Mouse (Mus musculus) mouse trophoblast stem cell (cell line): ENCODE measurements at regions not wholly inside any gene's neighbourhood (a gene's known extent, or its start where the extent isn't known, plus 50 kb on each side); places are given as distances from the start of the nearest gene placed in this dataset.

ENCODE experiments used
- in situ Hi-C, 2 experiments: fragments of 300-500 bp; cut with MseI, MboI; formaldehyde crosslinking; loops; 2 replicates in 1 of 2; 3 replicates in 1 of 2; pipeline ENCODE4 v1.15.1; 2025

DNA sequence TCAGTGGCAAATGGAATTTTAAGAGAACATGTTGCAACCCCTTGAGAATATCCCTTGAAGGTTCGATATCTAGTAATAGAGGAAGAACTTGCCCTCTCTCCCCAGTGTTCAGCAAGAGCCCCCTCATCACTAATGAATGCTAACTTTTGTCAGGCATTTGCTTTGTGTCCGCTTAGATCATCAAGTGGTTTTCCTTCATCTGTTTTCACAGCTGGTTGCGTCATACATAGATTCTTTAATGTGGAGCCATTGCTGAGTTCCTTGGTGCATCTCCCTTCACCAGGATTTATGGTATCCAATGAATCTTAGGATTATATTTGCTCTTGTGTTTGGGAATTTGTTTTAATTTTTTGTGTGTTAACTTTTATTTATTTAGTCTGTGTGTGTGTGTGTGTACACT lies 124.2 kb upstream of the Twist2 start:
- in situ Hi-C loops = no loop called here

DNA sequence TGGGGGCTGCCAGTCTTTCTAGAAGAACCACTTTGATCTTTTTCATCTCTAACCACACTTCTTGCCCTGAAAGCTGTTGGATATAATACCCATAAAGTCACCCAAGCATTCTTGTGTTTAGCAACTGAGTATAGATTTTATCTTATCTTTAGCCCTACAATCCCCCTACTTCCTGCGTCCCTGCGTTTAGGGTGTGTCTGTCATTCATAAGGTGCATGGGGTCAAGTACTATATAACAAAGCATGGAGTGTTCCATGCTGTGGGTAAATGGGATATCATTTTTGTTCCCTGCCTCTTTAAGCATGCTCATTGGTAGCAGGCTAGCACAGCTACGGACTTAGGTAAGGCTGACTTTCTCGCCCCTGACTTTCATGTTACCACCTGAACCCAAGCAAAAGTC lies 122.5 kb upstream of the Twist2 start:
- in situ Hi-C loops = no loop called here

DNA sequence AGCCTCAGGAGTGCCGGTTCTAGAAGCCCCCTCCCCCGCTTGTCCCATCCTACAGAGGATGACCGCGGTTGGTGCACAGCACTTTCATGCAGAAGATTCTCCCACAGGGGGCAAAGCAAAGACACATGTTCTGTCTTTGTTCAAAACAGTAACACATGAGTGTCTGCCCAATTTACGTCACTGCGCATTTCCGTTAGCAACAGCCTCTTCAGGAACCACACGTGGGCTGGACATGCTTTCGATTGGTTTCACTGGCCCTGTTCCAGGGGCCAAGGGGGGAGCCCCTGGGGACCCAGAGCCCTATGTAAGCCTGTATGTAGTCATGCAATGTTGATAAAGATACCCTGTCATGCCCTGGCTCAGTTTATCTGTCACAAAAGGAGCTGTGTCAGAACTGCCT lies 116.2 kb upstream of the Twist2 start:
- in situ Hi-C loops = no loop called here

DNA sequence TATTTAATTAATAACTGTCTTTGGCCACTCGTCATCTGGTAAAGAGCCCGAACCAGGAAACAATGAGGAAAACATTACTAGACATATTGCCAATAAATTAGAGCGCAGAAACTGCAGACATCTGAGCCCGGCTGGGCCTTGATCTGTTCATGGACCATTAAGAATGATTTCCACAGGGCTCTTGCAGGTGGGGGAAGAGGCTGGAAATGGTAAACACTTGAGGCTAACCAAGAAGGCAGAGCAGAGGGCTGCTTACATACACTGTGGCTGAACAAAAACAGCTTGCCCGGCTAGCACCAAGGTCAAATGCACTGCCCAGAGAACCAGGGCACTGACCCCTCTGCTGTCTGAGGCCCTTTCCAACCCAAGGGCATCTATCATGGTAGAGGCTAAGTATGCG lies 115.5 kb upstream of the Twist2 start:
- in situ Hi-C loops = no loop called here

DNA sequence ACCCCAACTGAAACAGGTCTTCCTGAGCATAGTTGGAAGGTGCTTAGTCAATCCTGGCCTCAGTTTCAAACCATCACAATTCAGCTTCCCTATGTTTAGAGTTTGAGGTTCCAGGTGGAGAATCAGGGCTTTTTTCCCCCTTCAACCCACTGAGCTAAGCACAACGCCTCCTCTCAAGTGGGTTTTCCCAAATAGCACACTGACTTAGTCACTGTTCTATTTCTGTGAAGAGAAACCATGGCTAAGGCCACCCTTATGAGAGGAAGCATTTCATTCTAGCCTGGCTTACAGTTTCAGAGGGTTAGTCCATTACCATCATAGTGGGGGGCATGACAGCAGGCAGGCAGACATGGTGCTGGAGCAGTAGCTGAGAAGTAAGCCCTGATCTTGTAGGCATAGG lies 109.7 kb upstream of the Twist2 start:
- in situ Hi-C loops = no loop called here

DNA sequence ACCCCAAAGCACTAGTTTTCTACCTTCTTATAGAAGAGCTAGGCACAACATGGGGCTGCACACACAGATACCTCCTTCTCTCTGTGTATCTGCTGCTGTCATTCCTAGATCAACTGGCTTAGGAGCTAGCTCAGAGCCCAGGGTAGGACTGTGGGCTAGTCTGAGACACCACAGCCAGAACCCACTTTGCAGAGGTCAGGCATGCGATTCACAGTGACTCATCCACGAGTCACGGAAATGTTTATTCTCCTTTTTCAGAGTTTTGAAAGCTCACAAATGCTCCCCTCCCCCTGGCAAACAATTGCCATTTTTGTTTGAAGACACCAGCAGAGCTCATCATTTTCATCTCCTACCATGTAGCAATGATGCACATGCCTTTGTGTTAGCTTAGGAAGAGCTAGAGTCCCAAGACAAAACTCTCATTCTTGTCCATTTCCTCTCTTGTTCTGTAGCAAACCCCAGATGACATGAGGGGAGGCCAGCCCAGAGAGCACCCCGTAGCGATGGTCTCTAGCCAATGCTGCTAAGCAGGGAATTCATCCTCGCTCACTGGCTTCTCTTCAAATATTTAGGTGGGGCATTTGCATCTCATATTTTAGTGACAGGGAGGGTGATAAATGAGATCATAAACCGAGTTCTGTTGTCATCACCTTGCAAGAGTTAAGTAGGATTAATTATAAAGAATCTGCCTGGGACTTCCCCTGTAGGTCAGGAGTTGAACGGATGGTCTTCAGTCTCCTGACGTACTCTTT lies 108.4 kb upstream of the Twist2 start:
- in situ Hi-C loops = no loop called here

DNA sequence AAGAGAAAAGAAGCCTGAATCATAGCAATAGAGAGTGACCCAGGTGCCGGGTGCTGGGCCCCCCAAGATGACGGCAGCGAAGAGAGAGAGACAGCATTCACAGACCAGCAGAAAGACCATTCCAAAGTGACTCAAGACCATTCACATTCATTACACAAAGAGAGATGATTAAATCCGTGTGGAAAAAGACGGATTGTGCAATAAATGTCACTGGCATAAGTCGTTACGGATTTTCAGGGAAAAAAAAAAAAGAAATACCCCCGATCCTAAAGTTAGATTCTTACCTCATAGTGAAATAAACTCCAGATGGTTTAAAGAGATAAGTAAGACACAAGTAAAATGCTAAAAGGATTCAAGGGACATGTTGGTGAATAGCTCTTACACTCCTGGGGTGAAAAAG lies 104.2 kb upstream of the Twist2 start:
- in situ Hi-C loops = no loop called here

DNA sequence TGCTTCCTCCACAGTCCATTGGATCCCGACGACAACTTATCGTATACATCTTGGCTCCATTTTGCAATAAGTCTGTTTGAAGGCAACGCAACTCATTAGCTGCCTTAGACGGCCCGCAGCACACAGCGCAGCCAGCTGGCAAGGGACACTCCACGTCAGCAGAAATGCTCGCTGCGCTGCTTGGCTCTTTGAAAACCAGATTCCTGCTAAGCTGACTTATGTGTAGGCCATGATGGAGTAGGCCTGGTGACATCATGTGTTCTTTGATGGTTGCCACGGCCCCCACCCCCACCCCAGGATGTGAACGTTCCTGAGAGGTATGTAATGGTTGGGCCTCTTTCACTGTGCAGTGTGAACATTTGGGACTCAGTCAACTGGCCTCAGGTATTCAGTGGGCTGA lies 99.8 kb upstream of the Twist2 start:
- in situ Hi-C loops = no loop called here

DNA sequence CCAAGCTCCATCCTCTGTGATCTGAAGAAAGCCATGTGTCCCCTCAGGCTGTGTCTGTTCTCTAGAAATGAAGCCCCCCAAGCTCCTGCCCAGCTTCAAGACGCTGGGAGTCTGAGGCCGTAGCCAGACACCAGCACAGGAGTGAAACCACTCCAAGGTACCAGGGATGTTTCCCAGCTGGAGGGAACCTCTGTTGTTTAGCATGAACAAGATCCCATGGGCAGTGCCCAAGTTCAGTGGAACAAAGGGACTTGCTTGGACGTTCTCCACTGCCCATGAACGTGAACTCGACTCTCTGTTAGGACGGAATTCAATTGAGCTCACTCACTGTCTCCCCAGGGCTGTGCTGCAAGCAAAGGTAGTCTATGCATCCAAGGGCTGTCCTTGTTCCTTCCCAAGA lies 99.2 kb upstream of the Twist2 start:
- in situ Hi-C loops = no loop called here

DNA sequence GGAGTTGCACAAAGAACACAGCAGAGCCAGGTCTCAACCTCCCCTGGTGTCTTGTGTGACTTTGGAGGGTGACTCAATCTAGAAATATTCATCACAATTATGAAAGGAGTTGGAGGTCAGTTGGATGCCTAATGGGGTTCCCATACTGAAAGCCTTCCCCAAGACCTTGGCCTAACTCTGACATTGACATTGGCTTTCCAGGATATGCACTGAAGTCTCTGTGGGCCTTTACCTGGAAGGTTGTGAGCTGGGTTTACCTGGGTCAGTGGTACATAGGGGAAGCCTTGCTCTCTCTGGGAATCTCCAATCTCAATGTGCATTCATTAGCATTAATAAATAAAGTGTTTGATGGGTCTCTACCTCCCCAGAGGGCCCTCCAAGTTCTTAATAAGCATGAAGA lies 98.5 kb upstream of the Twist2 start:
- in situ Hi-C loops = no loop called here

DNA sequence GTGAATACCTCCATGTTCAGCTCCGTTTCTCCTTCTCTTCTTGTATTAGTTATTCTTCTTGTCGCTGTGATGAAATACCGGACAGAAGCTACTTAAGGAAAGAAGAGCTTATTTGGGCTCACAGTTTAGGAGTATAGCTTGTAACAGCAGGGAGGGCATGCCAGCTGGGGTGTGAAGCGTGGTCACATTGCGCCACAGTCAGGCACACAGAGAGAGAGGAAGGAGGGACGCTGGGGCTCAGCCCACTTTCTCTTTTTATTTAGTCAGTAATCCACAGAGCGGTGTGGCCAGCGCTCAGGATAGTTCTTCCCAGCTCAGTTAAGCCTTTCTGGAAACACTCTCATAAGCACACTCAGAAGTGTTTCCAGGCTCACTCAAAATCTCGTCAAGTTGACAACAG lies 95.8 kb upstream of the Twist2 start:
- in situ Hi-C loops = no loop called here

DNA sequence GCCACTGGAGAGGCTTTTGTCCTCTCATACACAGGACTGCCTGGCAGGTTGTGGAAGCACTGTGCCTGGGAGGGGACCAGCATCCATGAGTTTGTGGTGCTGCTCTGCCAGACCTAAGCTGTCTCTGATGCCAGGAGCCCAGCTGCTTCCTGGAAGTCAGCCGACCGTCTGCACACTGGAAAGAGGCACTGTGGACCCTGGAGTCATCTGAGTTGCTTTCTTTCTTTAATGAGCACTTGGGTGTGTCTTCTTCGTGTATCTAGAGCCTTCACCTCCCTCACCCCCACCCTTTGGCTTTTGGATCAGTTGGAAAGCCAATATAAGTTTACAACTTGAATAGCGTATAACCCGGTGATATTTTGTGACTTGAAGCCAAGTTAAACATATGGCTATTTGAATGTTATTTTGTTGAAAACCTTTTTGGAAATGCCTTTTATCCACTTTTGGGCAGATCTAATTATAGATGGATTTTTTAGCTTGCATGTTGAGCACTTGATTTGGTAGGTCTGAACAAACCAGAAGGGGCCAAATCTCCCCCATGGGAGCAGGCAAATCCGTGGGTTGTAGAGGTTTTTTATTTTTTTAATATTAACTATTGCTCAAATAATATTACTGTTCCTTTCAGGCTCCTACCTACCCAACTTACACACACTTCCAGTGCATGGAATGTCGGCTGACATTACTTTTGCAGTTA lies 92.6 kb upstream of the Twist2 start:
- in situ Hi-C loops = no loop called here

DNA sequence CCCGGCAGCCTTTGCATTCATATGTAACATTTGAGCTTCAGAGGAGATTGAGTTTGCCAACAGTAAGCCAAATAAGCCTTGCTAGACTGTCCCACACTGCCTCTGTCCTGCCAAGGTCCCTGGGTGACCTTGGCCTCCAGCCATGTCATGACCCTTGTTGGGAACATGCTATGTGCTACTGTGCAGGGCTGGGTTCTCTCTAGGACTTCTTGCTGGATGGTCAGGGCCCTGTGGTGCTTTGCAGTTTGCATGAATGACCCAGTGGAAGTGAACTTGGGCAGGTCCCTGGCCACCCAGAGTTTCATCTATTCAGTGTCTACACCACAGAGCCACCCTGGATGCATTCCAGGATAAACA lies 92.0 kb upstream of the Twist2 start:
- in situ Hi-C loops = no loop called here

DNA sequence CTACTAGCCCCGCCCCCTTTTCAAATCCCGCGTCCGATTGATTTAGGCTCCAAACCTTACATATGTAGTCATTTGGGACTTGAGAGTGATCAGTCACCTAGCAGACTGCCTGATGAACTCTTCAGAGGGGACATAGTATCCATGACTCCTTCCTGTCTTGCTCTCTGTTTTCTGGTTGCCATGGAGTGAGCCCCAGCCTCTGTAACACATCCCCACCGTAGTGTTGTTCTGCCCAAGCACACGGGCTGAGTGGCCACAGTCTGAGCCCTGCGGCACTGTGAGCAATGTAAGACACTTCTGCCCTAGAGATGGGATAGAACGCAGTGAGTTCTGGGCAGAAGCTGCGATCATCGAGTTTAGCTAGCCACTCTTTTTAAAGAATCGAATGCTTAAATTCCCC lies 88.1 kb upstream of the Twist2 start:
- in situ Hi-C loops = no loop called here

DNA sequence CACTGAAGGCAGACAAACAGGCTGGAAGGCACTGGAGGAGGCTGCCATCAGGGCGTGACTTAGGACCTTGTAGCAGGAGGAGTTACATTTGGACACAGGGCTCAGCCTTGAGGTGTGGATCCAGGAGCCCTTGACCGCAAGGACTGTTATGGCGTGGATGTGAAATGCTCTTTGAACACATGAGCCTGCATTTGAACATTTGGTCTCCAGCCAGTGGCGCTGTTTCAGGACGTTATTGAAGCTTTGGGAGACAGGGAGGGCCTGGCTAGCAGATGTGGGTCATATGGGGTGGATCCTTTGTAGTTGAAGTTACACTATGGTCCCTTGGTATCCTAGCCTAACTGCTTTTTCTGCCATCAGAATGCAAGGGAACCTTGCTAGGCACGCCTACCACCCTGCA lies 87.0 kb upstream of the Twist2 start:
- in situ Hi-C loops = no loop called here

DNA sequence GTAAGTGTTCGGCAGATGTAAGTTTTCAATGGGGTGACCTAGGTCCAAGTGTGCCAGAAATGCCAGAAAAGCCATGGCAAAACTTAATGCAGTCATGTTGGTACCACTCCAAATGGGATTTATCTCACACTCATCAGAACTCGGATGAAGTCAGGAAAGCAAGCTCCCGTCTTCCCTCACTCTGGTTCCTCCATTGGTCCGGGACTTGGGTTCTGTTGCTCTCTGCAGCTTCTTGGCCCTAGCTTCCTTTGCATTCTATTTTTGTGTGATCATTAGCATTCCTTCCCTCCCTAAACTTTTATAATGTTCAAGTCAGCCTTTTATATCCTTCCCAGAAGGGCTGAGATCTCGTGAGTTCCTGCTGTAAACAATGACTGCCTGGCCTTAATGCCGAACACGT lies 85.9 kb upstream of the Twist2 start:
- in situ Hi-C loops = no loop called here

DNA sequence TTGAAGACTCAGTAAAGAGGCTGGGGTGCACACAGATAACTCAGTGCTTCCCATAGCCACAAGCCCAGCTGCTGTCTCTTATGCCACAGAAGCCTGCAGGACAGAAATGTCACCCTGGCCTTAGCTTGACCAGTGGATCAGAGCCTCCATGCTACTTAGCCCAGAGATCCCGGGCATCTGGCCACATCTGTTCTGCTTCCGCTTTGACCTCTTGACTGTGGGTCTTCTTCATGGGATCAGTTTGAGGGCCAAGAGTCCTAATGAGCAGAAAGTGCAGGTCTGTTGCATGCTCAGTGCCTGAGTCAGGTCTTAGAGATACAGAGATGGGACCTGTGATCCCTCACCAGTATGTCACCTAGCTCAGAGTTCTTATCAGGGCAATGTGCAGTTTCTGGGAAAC lies 85.5 kb upstream of the Twist2 start:
- in situ Hi-C loops = no loop called here

DNA sequence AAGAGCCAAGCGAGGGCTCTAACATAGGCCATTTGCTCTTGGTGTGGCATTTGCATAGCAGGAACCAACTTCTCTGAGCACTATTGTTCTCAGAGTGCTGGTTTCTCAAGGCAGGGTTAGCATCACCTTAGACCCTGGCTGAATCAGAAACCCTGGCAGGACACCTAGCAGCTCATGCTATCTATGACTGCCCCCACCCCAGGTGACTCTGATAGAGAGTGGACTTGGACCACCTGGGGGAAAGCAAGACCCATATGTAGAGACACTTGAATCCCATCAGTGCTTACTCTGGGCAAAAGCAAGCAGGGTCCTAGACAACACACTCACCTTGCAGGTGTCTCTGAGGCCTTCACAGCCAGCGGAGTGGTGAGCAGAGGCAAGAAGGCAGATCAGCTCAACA lies 84.4 kb upstream of the Twist2 start:
- in situ Hi-C loops = no loop called here

DNA sequence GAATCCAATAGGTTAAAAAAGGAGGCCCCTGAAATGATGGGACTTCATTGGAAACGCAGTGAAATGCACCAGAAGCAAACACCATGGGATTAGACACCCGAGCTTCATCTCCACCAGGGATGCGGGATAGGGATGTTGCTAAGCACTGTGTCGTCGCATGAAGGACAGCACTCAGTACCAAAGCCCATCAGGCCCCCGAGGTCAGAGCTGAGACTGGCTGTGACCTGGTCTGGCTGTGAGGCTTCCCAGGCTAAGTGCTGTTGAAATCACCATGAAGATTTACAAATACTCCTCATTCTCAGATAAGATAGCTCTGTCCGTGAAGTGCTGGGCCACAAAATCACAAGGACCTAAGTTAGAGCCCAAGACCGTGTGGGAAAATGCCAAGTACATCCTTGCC lies 83.3 kb upstream of the Twist2 start:
- in situ Hi-C loops = no loop called here

DNA sequence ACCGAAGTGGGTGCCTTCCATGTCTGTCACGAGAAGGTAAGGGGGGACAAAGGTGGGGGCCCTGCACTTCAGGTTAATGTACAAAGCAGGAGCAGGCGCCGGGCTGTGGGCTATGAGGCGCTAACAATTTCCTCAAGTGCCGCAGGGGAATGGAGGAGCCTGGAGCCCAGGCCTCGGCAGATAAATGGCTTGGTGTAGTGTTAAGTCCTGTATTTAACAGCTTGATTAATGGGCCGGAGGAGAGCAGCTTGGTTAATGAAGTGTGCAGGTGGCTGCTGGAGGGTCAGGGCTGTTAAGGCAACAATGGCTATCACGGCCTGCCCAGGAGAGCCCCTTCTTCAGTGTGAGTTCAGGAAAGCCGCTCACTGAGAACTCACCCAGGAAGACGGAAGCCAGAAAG lies 72.0 kb upstream of the Twist2 start:
- in situ Hi-C loops = no loop called here

DNA sequence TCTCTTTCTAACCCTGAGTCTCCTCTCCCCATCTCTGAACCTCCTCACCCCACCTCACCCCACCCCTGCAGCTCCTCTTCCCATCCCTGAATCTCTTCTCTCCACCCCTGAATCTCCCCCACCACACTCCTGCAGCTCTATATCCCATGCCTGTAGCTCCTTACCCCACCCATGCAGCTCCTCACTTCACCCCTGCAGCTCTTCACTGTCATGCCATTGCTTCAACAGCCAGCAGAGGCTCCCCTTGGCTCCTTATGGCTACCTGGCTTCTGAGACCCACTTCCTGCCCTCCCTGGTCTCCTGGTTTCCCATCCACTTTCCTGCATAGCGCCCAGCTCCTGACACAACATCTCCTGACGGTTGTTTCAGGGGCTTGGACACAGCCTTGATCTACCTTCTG lies 71.0 kb upstream of the Twist2 start:
- in situ Hi-C loops = no loop called here

DNA sequence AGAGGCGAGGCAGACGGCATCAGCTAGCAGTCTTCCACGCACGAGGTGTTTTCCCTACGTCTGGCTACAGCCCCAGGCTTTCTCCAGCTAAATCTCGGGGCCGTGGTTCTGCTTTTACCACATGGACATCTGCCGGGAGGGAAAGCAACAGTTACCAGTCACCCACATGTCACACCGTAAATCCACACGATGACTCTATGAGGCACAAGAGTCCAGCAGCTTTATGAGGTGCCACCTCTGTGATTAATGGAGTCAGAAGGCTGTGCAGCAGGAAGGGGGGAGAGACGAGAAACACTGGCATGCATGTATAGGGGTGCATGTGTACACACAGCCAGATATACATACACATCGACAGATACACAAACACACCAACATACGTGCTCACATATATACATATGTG lies 69.6 kb upstream of the Twist2 start:
- in situ Hi-C loops = no loop called here

DNA sequence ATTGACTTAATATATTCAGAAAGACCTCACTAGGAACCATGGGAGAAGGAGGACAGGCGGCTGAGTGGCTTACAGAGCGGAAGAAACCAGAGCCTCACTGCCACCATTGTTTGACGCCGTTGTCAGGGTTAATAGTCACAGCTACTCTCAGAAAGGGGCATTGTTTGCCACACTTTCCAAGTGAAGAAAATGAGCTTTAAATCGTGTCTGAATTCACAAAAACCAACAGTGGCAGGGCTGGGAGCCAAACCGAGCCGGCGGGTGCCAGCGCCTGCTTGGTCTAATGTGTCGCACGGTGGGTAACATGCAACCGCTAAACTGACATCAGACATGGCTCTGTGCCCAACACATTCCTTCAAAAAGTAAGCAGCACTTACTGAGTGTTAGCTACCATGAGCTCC lies 68.8 kb upstream of the Twist2 start:
- in situ Hi-C loops = no loop called here

DNA sequence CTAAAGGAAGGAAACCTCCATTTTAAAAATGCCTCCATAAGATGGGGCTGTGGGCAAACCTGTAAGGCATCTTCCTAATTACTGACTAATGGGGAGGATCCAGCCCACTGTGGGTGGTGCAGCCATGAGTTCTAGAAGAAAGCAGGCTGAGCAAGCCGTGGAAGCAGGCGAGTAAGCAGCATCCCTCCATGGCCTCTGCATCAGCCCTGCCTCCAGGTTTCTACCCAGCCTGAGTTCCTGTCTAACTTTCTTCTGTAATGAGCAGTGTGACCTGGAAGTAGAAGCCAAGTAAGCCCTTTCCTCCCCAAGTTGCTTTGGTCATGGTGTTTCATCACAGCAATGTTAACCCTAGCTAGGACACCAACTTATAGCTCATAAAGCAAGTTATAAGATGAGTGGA lies 66.5 kb upstream of the Twist2 start:
- in situ Hi-C loops = no loop called here
